8 mouse cellular contexts compared by ENCODE assay signal in the genomic region with DNA sequence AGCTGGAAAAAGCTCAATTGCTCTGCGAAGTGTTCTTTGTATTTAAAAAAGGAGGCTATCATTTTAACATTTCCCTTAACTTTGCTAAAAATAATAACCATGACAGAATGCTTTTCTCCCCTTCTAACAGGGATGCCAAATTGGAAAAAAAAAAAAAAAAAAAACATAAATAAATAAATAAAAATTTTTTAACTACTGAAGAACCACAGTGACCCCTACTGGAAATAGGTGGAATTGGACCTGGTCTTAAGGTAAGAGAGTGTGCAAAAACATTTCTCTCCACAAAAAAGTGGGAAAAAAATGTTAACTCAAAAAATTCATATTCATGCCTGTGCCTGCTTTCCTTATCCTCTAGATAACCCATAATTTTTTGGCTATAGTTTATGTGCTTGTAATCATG.
DNase-seq lines count a peak whose midpoint lies in the region; ATAC-seq and TF ChIP-seq lines count a peak whose summit lies in the region.

No protein-coding gene starts in this region.

- ATAC-seq in embryonic facial prominence, embryonic 11.5 days (replicated peaks; ENCODE audit: insufficient number of reproducible peaks, low FRiP score, low TSS enrichment, low read depth) = no peak
- no peak for ATAC-seq in frontal cortex, adult (ENCODE audit: low TSS enrichment)

- no peaks in the 10 kb centered on the region for H3K79me2 ChIP-seq in MEL (ENCODE audit: control insufficient read depth, insufficient read depth, low read length, poor library complexity)

- no peak overlapping the region for H3K9ac ChIP-seq in embryonic facial prominence, embryonic 11.5 days (replicated peaks; ENCODE audit: low read length)
- H3K9ac ChIP-seq in MEL (ENCODE audit: control insufficient read depth, low read depth, low read length, poor library complexity, severe bottlenecking) = no peak overlapping the region

- no peaks in the 10 kb centered on the region for H3K36me3 ChIP-seq in embryonic facial prominence, embryonic 11.5 days (replicated peaks; ENCODE audit: control insufficient read depth, insufficient read depth, low read depth, low read length)
- H3K36me3 ChIP-seq in embryonic facial prominence, embryonic 10.5 days (replicated peaks) = no peaks in the 10 kb centered on the region
- H3K36me3 ChIP-seq in MEL (ENCODE audit: control insufficient read depth in 1 of 2, insufficient read depth in 2 of 2, low read length in 2 of 2) = no peaks in the 10 kb centered on the region

- no peak overlapping the region for H3K27ac ChIP-seq in embryonic facial prominence, embryonic 11.5 days (replicated peaks; ENCODE audit: low read depth, low read length)
- H3K27ac ChIP-seq in embryonic facial prominence, embryonic 10.5 days (replicated peaks) = no peak overlapping the region
- no peak overlapping the region for H3K27ac ChIP-seq in MEL (ENCODE audit: control insufficient read depth, low read depth, low read length)

- no peak overlapping the region for H3K4me2 ChIP-seq in embryonic facial prominence, embryonic 11.5 days (ENCODE audit: low read depth, low read length)

- TF ChIP-seq POLR2A in MEL (IDR thresholded peaks at IDR 0.05; ENCODE audit: control insufficient read depth in 1 of 2, insufficient read depth in 1 of 2, low read depth in 1 of 2, low read length in 2 of 2, poor library complexity in 1 of 2) = no peak

- peak; percentile 11 to 40 (median 37); a peak in 4 of 6 replicates for TF ChIP-seq CTCF in MEL (IDR thresholded peaks at IDR 0.05 in 2 of 3, conservative IDR thresholded peaks at IDR 0.05 in 1 of 3; ENCODE audit: control insufficient read depth in 1 of 3, insufficient read depth in 1 of 3, low read depth in 2 of 3, low read length in 3 of 3, poor library complexity in 1 of 3, severe bottlenecking in 1 of 3)

- TF ChIP-seq EP300 in MEL (IDR thresholded peaks at IDR 0.05; ENCODE audit: low read depth in 1 of 2, low read length in 2 of 2) = no peak

- peak; percentile 59 for TF ChIP-seq RAD21 in MEL (IDR thresholded peaks at IDR 0.05; ENCODE audit: low read depth, low read length)

- no peaks in the 10 kb centered on the region for H3K9me3 ChIP-seq in embryonic facial prominence, embryonic 11.5 days (replicated peaks; ENCODE audit: control insufficient read depth, low read length)
- H3K9me3 ChIP-seq in embryonic facial prominence, embryonic 10.5 days = no peaks in the 10 kb centered on the region
- no peaks in the 10 kb centered on the region for H3K9me3 ChIP-seq in MEL (replicated peaks; ENCODE audit: insufficient read depth, low read length)

- 80% methylated on average over 1 of the region's 1 CpGs for WGBS in embryonic facial prominence, embryonic 11.5 days
- WGBS in embryonic facial prominence, embryonic 10.5 days = 85% methylated on average over 1 of the region's 1 CpGs

- intact Hi-C loops in left cerebral cortex, postnatal 36 days (cut with DNase I) = no loop called here

- no peaks in the 10 kb centered on the region for H3K4me1 ChIP-seq in embryonic facial prominence, embryonic 11.5 days (ENCODE audit: control insufficient read depth, insufficient read depth, low read length)
- 0 out of 2 replicates have a peak, but pooled peaks cover 6% of the 10 kb centered on the region for H3K4me1 ChIP-seq in embryonic facial prominence, embryonic 10.5 days
- H3K4me1 ChIP-seq in MEL (ENCODE audit: control insufficient read depth in 1 of 2, insufficient read depth in 2 of 2, low read length in 2 of 2) = no peaks in the 10 kb centered on the region

- peak; percentile 70 for DNase-seq in embryonic facial prominence, embryonic 11.5 days (ENCODE audit: low spot score)
- no peak for DNase-seq in embryonic facial prominence, embryonic 10.5 days (ENCODE audit: low spot score)
- DNase-seq in left cerebral cortex, adult 11 months (ENCODE audit: low spot score) = peak; percentile 25
- no peak for DNase-seq in left cerebral cortex, postnatal 36 days (ENCODE audit: low spot score in 2 of 2)
- DNase-seq in MEL (ENCODE audit: low read depth, low spot score) = peak; percentile 20
- DNase-seq in embryo, embryonic 9.5 days (ENCODE audit: extremely low spot score) = peak; percentile 19
- peak; percentile 16 for DNase-seq in naive thymus-derived CD4-positive, alpha-beta T cell, adult 2 months (ENCODE audit: low read depth)

- H3K27me3 ChIP-seq in embryonic facial prominence, embryonic 11.5 days (ENCODE audit: control insufficient read depth, insufficient read depth, low read length) = no peaks in the 10 kb centered on the region
- no peaks in the 10 kb centered on the region for H3K27me3 ChIP-seq in embryonic facial prominence, embryonic 10.5 days (replicated peaks; ENCODE audit: low read depth, poor library complexity, severe bottlenecking)
- no peaks in the 10 kb centered on the region for H3K27me3 ChIP-seq in MEL (ENCODE audit: control insufficient read depth in 1 of 2, insufficient read depth in 2 of 2, low read length in 2 of 2)

- H3K4me3 ChIP-seq in embryonic facial prominence, embryonic 11.5 days (ENCODE audit: low read depth, low read length) = no peak overlapping the region
- H3K4me3 ChIP-seq in embryonic facial prominence, embryonic 10.5 days = no peak overlapping the region
- H3K4me3 ChIP-seq in MEL (ENCODE audit: control insufficient read depth in 1 of 2, insufficient read depth in 1 of 2, low read depth in 2 of 2, low read length in 2 of 2) = no peak overlapping the region

TF ChIP-seq in MEL, 35 proteins besides CTCF, POLR2A, EP300 and RAD21:
- TF ChIP-seq ZNF384 (IDR thresholded peaks at IDR 0.05; ENCODE audit: low read depth, low read length) (peak; percentile 58; the same call in 1 of the 2 replicates), ZC3H11A (IDR thresholded peaks at IDR 0.05; ENCODE audit: low read depth, low read length) (peak; percentile 5; the same call in 1 of the 2 replicates), SMC3 (IDR thresholded peaks at IDR 0.05; ENCODE audit: low read depth, low read length) (peak; percentile 25; the same call in 1 of the 2 replicates), MEF2A (IDR thresholded peaks at IDR 0.05; ENCODE audit: extremely low read depth, insufficient replicate concordance, low read depth, low read length, poor library complexity, severe bottlenecking) (no peak)

Comparison
In these comparisons a context has a peak if more than half of its experiments do, and no peak if none do; other contexts are left out.
1. DNase-seq: peak in embryonic facial prominence, embryonic 11.5 days (single experiment), left cerebral cortex, adult 11 months (single experiment), MEL (single experiment), embryo, embryonic 9.5 days (single experiment) and naive thymus-derived CD4-positive, alpha-beta T cell, adult 2 months (single experiment); none in embryonic facial prominence, embryonic 10.5 days (single experiment) and left cerebral cortex, postnatal 36 days (0 of 2).